Mouse (Mus musculus) forebrain, embryonic 14.5 days (tissue): ENCODE data around the gene Bdh1. TPM values are rescaled to one million over a fixed set of nuclear protein-coding genes. Genes with fewer than 3 reads are reported as not detected.
"Not testable (repeated sequence)": the region's sequence is repeated elsewhere in the genome, so short reads cannot be mapped to it uniquely, and the experiment has no call there.

ENCODE experiments used
- ATAC-seq: fragments of 200-750 bp; cut with Nextera tagmentation; 2 replicates; pipeline ENCODE4 v1.8.0; 2017; ENCODE audit warnings: mild to moderate bottlenecking, moderate library complexity
- DNase-seq: peaks from one replicate; pipeline ENCODE4 v3.0.0-alpha.2; 2015; ENCODE audit warnings: low spot score
- H3K27ac ChIP-seq: fragments of 300-500 bp; sonication (generic); 2 replicates; pipeline ENCODE4 v1.5.1; 2014; ENCODE audit warnings: low read depth, mild to moderate bottlenecking, control low read depth, low read length, moderate library complexity
- H3K27me3 ChIP-seq: fragments of 300-500 bp; sonication (generic); replicated peaks from 2 replicates; pipeline ENCODE4 v1.6.1; 2014; ENCODE audit warnings: low read length, control low read depth, mixed read lengths; ENCODE audit not compliant: control insufficient read depth, insufficient read depth
- H3K36me3 ChIP-seq: fragments of 300-500 bp; sonication (generic); 2 replicates; pipeline ENCODE4 v1.6.1; 2014; ENCODE audit warnings: low read length, control low read depth; ENCODE audit not compliant: control insufficient read depth, insufficient read depth
- H3K4me1 ChIP-seq: fragments of 300-500 bp; sonication (generic); 2 replicates; pipeline ENCODE4 v1.6.1; 2014; ENCODE audit warnings: antibody characterized with exemption, low read length, control low read depth; ENCODE audit not compliant: control insufficient read depth, insufficient read depth
- H3K4me2 ChIP-seq: fragments of 300-500 bp; sonication (generic); 2 replicates; pipeline ENCODE4 v1.6.1; 2014; ENCODE audit warnings: mild to moderate bottlenecking, control low read depth, low read length
- H3K4me3 ChIP-seq: fragments of 300-500 bp; sonication (generic); 2 replicates; pipeline ENCODE4 v1.5.1; 2014; ENCODE audit warnings: low read depth, low read length, control low read depth
- H3K9ac ChIP-seq: fragments of 300-500 bp; sonication (generic); 2 replicates; pipeline ENCODE4 v1.6.1; 2014; ENCODE audit warnings: mild to moderate bottlenecking, low read length, control low read depth, moderate library complexity
- H3K9me3 ChIP-seq: fragments of 300-500 bp; sonication (generic); replicated peaks from 2 replicates; pipeline ENCODE4 v1.6.1; 2016; ENCODE audit warnings: low read length, control low read depth, mixed read lengths; ENCODE audit not compliant: control insufficient read depth
- WGBS: fragments of 180-500 bp; shearing (Covaris S2); extraction: QIAGEN DNeasy Blood & Tissue Kit; methylation state at CpG from one replicate; pipeline ENCODE4 v1.1.7; 2014; 5-methylcytosine and 5-hydroxymethylcytosine counted together
- polyA plus RNA-seq: library from polyadenylated mRNA; unstranded; fragments of >200 nt; fragmentation: Nextera tagmentation; extraction: Ambion mirVana; gene quantifications from 2 replicates; pipeline ENCODE4 v1.2.1, GENCODE M21; 2014

The Bdh1 gene
- 125 and 139 TPM in 2 replicates for polyA plus RNA-seq

DNA sequence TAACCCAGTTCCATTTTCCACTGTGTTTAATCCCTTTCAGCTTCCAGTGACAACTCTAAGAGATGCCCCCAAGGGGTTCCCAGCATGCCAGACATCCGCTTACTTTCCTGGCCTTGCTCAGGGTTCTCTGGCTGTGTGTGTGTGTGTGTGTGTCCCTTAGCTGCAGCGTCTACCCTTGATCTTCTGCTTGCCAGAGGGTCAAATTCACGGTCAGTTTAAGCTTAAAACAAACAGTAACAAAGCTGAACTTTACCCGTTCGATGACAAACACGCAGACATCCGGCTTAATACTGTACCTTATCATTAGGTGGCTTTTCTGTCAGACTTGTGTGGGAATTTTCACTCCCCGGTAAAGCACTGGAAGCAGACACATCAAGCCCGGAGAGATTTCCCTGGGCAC, at the start of gene Bdh1:
Bdh1 (plus strand) TSS at position 281 of the 400 bp plus-strand sequence.
- Histone ChIP-seq H3K4me2 (no peak within 1 kb of the TSS), H3K9me3 (no peaks in the 10 kb centered on the region), H3K4me3 (no peak within 1 kb of the TSS), H3K36me3 (no peaks in the 10 kb centered on the region), H3K27me3 (no peaks in the 10 kb centered on the region), H3K4me1 (no peaks in the 10 kb centered on the region), H3K27ac (no peak within 1 kb of the TSS), H3K9ac (no peak within 1 kb of the TSS)
- WGBS = 80% methylated on average over 9 of the region's 9 CpGs
- DNase-seq (no peak), ATAC-seq (no peak)

DNA sequence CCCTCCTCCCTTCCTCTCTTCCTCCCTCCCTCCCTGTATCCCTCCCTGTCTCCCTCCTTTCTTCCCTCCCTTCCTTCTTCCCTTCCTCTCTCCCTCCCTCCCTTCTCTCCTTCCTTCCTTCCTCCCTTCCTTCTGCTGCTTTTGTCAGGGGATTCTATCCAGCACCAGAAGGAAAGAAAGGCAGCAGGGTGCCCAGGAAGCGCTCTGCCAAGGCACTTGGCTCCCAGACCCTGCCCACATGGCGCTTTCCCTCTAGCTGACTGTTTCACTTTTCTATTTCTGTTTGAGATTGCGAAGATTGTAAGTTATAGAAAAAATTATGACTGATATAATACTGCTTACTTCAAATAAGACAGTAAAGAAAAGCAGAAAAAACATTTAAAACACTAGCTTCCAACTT, 49.8 kb upstream of the Bdh1 start:
- H3K27me3 ChIP-seq, H3K9me3 ChIP-seq, H3K4me2 ChIP-seq, DNase-seq, H3K27ac ChIP-seq, H3K4me3 ChIP-seq, H3K4me1 ChIP-seq, ATAC-seq, H3K36me3 ChIP-seq, H3K9ac ChIP-seq: not testable (repeated sequence)
- 87% methylated on average over 3 of the region's 3 CpGs for WGBS

- H3K36me3 ChIP-seq, H3K4me2 ChIP-seq, H3K27ac ChIP-seq, H3K4me3 ChIP-seq, H3K9me3 ChIP-seq, H3K27me3 ChIP-seq, H3K4me1 ChIP-seq, DNase-seq, ATAC-seq, H3K9ac ChIP-seq: not testable (repeated sequence)
- WGBS = 74% methylated on average over 4 of the region's 4 CpGs
These were observed 46.0 kb upstream of the Bdh1 start for GRCm38 (mm10) chr16:31375877-31376582.

DNA sequence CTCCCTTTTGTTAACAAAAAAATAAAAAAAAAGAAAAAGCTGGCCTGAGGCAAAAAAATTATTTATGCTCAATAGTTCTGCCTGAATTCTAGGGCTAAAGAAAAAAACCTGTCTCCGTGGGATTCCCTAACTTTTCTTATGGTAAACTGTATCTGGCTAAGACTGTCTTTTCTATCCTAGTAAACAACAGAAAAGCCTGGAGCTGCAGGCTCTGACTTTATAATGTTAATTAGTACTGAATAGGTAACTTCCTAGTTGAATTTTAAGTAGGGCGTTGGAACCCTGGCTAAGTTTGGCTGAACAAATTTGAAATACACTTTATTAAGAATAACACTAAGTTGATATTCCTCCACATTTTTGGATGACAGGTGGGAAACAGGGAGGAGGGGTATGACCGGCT, 33.8 kb upstream of the Bdh1 start:
- 47% methylated on average over 3 of the region's 3 CpGs for WGBS
- ATAC-seq, H3K9ac ChIP-seq: not testable (repeated sequence)

DNA sequence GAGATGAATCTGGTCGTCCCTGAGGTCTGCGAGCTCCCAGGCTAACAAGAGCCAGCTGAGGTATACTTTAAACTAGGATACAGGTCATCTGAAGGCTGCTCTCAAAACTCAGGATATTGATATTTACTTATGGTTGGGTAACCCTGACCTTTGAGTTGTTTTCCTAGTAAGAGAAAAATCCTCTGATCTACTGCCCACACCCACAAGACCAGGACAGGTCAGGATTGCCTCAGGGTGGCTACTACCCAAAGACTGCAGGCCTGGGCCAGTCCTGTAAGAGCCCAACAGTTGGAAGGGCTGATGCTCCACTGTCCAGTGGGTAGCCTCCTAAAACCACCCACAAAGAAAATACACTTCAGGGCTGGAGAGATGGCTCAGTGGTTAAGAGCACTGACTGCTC, 22.8 kb upstream of the Bdh1 start:
- DNase-seq (no peak), ATAC-seq (no peak)
- Histone ChIP-seq H3K4me3 (no peak overlapping the region), H3K36me3 (no peaks in the 10 kb centered on the region), H3K27ac (no peak overlapping the region), H3K4me1 (no peaks in the 10 kb centered on the region), H3K27me3 (no peaks in the 10 kb centered on the region), H3K9ac (no peak overlapping the region), H3K9me3 (no peaks in the 10 kb centered on the region), H3K4me2 (no peak overlapping the region)
- WGBS = 86% methylated on average over 2 of the region's 2 CpGs

More for the DNA sequence above, 33.8 kb upstream of the Bdh1 start:
- DNase-seq, H3K36me3 ChIP-seq, H3K27me3 ChIP-seq, H3K4me1 ChIP-seq, H3K4me3 ChIP-seq, H3K27ac ChIP-seq, H3K9me3 ChIP-seq, H3K4me2 ChIP-seq: not testable (repeated sequence)

- H3K4me2 ChIP-seq = no peak overlapping the region
- no peaks in the 10 kb centered on the region for H3K4me1 ChIP-seq
- ATAC-seq = 0 out of 2 replicates have a peak, but pooled peaks have one; percentile 26
- peak; percentile 29 for DNase-seq
- H3K4me3 ChIP-seq = no peak overlapping the region
- H3K36me3 ChIP-seq = no peaks in the 10 kb centered on the region
- H3K27me3 ChIP-seq = no peaks in the 10 kb centered on the region
- H3K9me3 ChIP-seq = no peaks in the 10 kb centered on the region
- H3K27ac ChIP-seq = no peak overlapping the region
- H3K9ac ChIP-seq = no peak overlapping the region
- 87% methylated on average over 11 of the region's 11 CpGs for WGBS
These were observed 21.0 kb upstream of the Bdh1 start for GRCm38 (mm10) chr16:31400908-31401692.

DNA sequence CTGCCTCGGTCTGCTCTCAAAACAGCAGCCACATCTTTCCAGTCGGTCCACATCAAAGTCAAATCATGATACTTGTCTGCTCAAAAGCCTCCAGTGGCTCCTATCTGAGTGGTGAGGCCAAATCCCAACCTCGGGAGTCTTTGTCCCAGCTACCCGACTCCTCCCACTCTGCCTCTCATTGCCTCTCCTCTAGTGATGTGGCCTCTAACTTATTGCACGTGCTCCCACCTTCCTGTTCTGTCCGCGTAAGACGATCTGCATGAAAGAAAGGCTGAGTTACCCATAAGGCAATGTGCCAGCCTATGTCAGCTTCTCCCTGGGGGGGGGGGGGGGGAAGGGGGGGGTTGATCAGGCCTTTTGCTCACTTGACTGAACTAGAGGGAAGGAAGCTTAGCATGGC, 20.0 kb upstream of the Bdh1 start:
- Histone ChIP-seq H3K9me3 (no peaks in the 10 kb centered on the region), H3K9ac (no peak overlapping the region), H3K4me3 (no peak overlapping the region), H3K4me2 (no peak overlapping the region), H3K4me1 (no peaks in the 10 kb centered on the region), H3K36me3 (no peaks in the 10 kb centered on the region), H3K27ac (no peak overlapping the region), H3K27me3 (no peaks in the 10 kb centered on the region)
- 36% methylated on average over 8 of the region's 8 CpGs for WGBS
- ATAC-seq (no peak), DNase-seq (no peak)

- Histone ChIP-seq H3K27me3 (no peaks in the 10 kb centered on the region), H3K4me1 (no peaks in the 10 kb centered on the region), H3K9ac (no peak overlapping the region), H3K27ac (no peak overlapping the region), H3K4me3 (no peak overlapping the region), H3K4me2 (no peak overlapping the region), H3K36me3 (no peaks in the 10 kb centered on the region), H3K9me3 (no peaks in the 10 kb centered on the region)
- no peak for DNase-seq
- WGBS = 87% methylated on average over 4 of the region's 4 CpGs
- ATAC-seq = no peak
These were observed 18.1 kb upstream of the Bdh1 start for GRCm38 (mm10) chr16:31403971-31404370.

GRCm38 (mm10) chr16:31405040-31405439, 17.0 kb upstream of the Bdh1 start:
- no peaks in the 10 kb centered on the region for H3K4me1 ChIP-seq
- 69% methylated on average over 1 of the region's 1 CpGs for WGBS
- H3K36me3 ChIP-seq = no peaks in the 10 kb centered on the region
- no peaks in the 10 kb centered on the region for H3K27me3 ChIP-seq
- no peak overlapping the region for H3K4me2 ChIP-seq
- H3K4me3 ChIP-seq = no peak overlapping the region
- ATAC-seq (no peak), DNase-seq (no peak)
- H3K9me3 ChIP-seq = no peaks in the 10 kb centered on the region
- H3K9ac ChIP-seq = no peak overlapping the region
- no peak overlapping the region for H3K27ac ChIP-seq
